Mouse (Mus musculus) forebrain, embryonic 16.5 days (tissue): ENCODE data around the gene Inppl1. TPM values are rescaled to one million over a fixed set of nuclear protein-coding genes. Genes with fewer than 3 reads are reported as not detected.

Experiments used
- ATAC-seq: fragments of 200-750 bp; cut with Nextera tagmentation; 2 replicates; pipeline ENCODE4 v1.8.0; 2017; ENCODE audit warnings: mild to moderate bottlenecking, moderate library complexity
- H3K27ac ChIP-seq: fragments of 300-500 bp; sonication (generic); 2 replicates; pipeline ENCODE4 v1.5.1; 2014; ENCODE audit warnings: low read length, control low read depth
- H3K27me3 ChIP-seq: fragments of 300-500 bp; sonication (generic); replicated peaks from 2 replicates; pipeline ENCODE4 v1.6.1; 2014; ENCODE audit warnings: low read length; ENCODE audit not compliant: control insufficient read depth, insufficient read depth
- H3K36me3 ChIP-seq: fragments of 300-500 bp; sonication (generic); 2 replicates; pipeline ENCODE4 v1.6.1; 2014; ENCODE audit not compliant: control insufficient read depth, insufficient read depth
- H3K4me1 ChIP-seq: fragments of 300-500 bp; sonication (generic); replicated peaks from 2 replicates; pipeline ENCODE4 v1.6.1; 2014; ENCODE audit warnings: low read length; ENCODE audit not compliant: control insufficient read depth, insufficient read depth
- H3K4me2 ChIP-seq: fragments of 300-500 bp; sonication (generic); 2 replicates; pipeline ENCODE4 v1.6.1; 2014; ENCODE audit warnings: mild to moderate bottlenecking, low read length, control low read depth
- H3K4me3 ChIP-seq: fragments of 300-500 bp; sonication (generic); replicated peaks from 2 replicates; pipeline ENCODE4 v1.5.1; 2014; ENCODE audit warnings: mild to moderate bottlenecking, low read length, control low read depth
- H3K9ac ChIP-seq: fragments of 300-500 bp; sonication (generic); replicated peaks from 2 replicates; pipeline ENCODE4 v1.6.1; 2014; ENCODE audit warnings: low read depth, low read length, control low read depth
- H3K9me3 ChIP-seq: fragments of 300-500 bp; sonication (generic); 2 replicates; pipeline ENCODE4 v1.6.1; 2016; ENCODE audit warnings: low read length; ENCODE audit not compliant: control insufficient read depth
- WGBS: fragments of 180-500 bp; shearing (Covaris S2); extraction: QIAGEN DNeasy Blood & Tissue Kit; methylation state at CpG from one replicate; pipeline ENCODE4 v1.1.7; 2014; 5-methylcytosine and 5-hydroxymethylcytosine counted together
- polyA plus RNA-seq: library from polyadenylated mRNA; unstranded; fragments of >200 nt; fragmentation: Nextera tagmentation; extraction: Ambion mirVana; gene quantifications from 2 replicates; pipeline ENCODE4 v1.2.1, GENCODE M21; 2015

Gene Inppl1
- polyA plus RNA-seq, 1 experiment from 2014 or later = 20.5 TPM

DNA sequence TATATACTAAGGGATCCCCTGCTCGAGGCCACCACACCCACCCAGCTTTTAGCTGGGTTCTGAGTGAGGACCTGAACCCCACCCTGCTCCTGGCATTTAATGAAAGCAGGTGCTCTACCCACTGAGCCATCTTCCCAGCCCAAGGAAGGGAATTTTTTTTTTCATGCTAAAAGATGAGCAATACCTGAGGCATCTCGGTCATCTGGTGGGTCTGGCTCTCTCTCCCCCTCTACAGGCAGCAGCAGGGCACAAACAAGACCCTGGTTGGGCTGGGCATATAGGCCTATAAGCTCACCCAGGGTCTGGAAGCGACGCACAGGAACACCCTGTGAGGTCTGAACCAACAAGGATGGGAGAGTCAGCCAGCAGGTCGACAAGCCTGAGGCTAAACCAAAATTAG, 4.7 kb downstream of the Inppl1 start:
- no peak overlapping the region for H3K4me2 ChIP-seq
- ATAC-seq = no peak
- WGBS = 61% methylated on average over 5 of the region's 5 CpGs
- H3K4me1 ChIP-seq = peaks cover 37% of the 10 kb centered on the region
- no peak overlapping the region for H3K9ac ChIP-seq
- H3K27me3 ChIP-seq = peaks cover 2% of the 10 kb centered on the region; the same call in 1 of the 2 replicates
- no peak overlapping the region for H3K27ac ChIP-seq
- no peak overlapping the region for H3K4me3 ChIP-seq
- peaks cover 5% of the 10 kb centered on the region; the same call in 1 of the 2 replicates for H3K36me3 ChIP-seq
- H3K9me3 ChIP-seq = no peaks in the 10 kb centered on the region

DNA sequence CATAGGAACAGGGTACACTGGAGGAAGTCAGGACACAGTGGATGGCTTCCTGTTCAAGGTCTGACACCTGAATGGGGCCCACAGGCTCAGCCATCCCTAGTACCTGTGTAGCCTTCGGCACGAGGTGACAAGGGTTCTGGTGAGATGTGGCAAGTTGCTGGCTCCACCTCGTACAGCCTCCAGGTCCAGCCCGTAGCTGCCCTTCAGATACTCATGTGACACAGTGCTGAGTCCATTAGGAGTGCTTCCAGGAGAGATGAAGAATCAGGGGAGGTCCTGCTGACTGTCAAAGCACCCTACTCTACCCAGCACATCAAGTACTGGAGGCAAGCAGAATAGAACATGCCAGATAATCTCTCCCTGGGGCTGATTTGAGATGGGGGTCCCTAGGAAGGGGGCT, 5.7 kb downstream of the Inppl1 start:
- Histone ChIP-seq H3K4me3 (no peak overlapping the region), H3K9ac (no peak overlapping the region), H3K27ac (no peak overlapping the region), H3K4me1 (peaks cover 31% of the 10 kb centered on the region), H3K9me3 (no peaks in the 10 kb centered on the region), H3K4me2 (no peak overlapping the region), H3K36me3 (peaks cover 5% of the 10 kb centered on the region; the same call in 1 of the 2 replicates), H3K27me3 (peaks cover 1% of the 10 kb centered on the region; the same call in 1 of the 2 replicates)
- ATAC-seq = no peak
- WGBS = 92% methylated on average over 4 of the region's 4 CpGs

DNA sequence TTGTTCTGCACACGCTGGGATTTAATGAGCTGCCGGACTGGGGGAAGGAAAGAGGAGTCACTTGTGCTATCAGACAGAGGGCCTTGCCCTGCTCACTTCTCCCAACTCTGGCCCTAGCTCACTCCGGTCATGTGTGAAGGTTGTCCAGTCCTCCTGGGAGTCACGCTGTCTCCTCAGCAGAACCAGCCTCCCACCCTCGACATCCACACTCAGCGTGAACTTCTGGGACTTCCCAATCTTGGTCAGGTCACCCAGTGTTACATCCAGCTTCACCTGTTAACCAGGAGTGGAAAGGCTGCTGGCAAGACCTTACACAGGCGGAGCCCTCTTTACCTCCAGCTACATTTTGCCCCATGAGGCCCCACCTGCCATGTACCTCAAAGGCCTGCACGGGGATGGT, 6.6 kb downstream of the Inppl1 start:
- H3K9me3 ChIP-seq = no peaks in the 10 kb centered on the region
- H3K9ac ChIP-seq = no peak overlapping the region
- no peak overlapping the region for H3K4me3 ChIP-seq
- no peak for ATAC-seq
- H3K36me3 ChIP-seq = peaks cover 5% of the 10 kb centered on the region; the same call in 1 of the 2 replicates
- H3K27ac ChIP-seq = no peak overlapping the region
- H3K4me2 ChIP-seq = no peak overlapping the region
- WGBS = 95% methylated on average over 8 of the region's 8 CpGs
- peaks cover 22% of the 10 kb centered on the region for H3K4me1 ChIP-seq
- no peaks in the 10 kb centered on the region for H3K27me3 ChIP-seq

DNA sequence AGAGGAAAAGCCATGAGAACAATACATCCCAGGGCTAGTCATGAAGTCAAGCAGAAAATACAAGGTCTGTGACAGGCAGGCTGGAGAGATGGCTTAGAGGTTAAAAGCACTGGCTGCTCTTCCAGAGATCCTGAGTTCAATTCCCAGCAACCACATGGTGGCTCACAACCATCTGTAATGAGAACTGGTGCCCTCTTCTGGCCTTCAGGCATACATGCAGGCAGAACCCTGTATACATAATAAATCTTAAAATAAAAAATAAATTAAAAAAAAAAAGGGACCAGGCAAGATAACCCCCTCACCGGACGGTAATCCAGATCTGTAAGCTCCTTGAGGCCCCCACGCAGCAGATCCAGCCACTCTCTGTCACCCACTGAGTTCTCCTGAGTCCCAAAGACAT, 7.7 kb downstream of the Inppl1 start:
- H3K9ac ChIP-seq = no peak overlapping the region
- H3K36me3 ChIP-seq = peaks cover 5% of the 10 kb centered on the region; the same call in 1 of the 2 replicates
- no peak overlapping the region for H3K27ac ChIP-seq
- peaks cover 18% of the 10 kb centered on the region for H3K4me1 ChIP-seq
- no peaks in the 10 kb centered on the region for H3K9me3 ChIP-seq
- H3K4me3 ChIP-seq = no peak overlapping the region
- H3K27me3 ChIP-seq = no peaks in the 10 kb centered on the region
- no peak for ATAC-seq
- WGBS = 95% methylated on average over 3 of the region's 3 CpGs
- H3K4me2 ChIP-seq = no peak overlapping the region

DNA sequence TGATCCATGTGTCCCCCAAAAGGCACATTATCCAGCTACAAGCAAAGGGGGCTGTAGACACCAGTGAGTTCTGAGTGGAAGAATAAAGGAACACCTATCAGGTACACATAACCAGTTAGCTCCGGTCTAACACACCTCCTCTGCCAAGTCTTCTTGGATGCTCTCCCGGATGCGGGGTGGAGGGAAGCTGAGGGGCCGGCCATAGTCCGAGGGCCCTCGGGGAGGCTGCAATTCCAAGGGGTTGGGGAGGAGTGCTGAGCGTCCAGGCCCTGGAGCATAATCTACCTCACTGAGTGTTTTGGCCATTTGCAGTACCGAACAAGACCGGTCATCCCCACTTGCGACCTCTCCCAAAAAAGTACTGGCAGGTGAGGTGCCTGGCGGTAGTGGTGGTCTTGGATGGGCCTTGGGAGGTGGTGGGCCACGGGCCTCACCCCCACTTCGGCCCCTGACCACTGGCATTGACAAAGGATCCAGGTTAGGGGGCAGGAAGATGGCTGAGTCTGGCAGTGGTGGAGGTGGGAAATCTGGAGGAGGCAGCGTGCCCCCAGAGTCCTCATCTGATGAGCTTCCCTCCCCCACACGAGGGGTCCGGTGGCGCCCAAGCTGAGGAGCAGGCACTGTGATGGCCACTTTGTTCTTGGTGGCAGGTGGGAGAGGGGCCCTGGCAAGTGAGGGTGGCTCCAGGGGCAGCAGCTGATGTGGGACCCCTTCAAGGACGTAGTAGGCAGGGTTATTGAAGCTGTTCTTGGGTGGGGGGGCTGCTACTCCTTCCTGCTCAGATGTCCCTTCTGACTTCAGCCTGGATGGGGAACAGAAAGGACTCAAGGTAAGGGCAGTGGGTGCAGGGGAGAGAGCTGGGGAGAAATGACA, 14.0 kb downstream of the Inppl1 start:
- no peaks in the 10 kb centered on the region; the same call in 1 of the 2 replicates for H3K36me3 ChIP-seq
- H3K27me3 ChIP-seq = peaks cover 39% of the 10 kb centered on the region
- no peak for ATAC-seq
- 72% methylated on average over 18 of the region's 18 CpGs for WGBS
- peaks cover 16% of the 10 kb centered on the region for H3K4me1 ChIP-seq
- H3K9me3 ChIP-seq = no peaks in the 10 kb centered on the region
- no peak overlapping the region for H3K4me3 ChIP-seq
- H3K27ac ChIP-seq = no peak overlapping the region
- no peak overlapping the region for H3K9ac ChIP-seq
- H3K4me2 ChIP-seq = no peak overlapping the region

DNA sequence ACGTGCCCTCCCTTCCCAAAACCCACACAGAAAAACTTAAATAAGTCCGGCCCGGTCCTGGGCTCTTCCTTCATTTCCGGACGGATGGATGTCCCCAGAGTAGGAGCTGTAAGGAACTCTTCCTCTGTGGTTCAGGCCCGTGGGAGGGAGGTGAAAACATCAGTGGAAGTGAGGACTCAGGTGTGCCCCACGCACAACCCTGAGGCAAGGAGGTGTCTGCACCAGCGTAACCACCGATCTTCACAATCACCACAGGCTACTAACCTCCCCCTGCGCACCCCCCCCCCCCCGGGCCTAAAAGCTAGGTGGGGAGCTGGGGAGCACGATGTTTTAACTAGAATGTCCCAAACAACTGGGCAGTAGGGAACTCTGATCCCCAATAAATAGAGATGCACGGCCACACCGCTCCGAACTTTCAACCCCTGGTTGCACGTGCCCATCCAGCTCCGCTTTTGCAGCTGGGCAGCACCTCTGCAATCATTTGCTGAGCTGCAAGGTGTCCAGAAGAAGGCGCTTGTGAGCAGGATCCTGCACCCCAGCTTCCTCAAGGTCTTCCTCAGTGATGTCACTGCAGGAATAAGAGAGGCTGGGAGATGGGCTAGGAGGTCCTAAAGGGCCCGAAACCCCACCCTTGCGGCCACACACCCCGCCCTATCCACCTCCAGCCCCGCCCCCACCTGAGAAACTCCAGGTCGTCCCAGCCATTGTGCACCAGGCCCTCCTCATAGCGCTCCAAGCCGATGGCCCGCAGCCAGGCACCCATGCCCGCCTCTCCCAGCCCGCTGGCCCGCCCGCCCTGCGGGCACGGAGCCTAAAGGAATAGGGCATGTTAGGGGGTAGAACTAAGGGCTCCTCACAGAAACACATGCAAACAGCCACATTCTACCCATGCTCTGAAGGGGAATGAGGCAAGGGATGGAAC, 14.9 kb downstream of the Inppl1 start:
- H3K9me3 ChIP-seq = no peaks in the 10 kb centered on the region
- no peaks in the 10 kb centered on the region; the same call in 1 of the 2 replicates for H3K36me3 ChIP-seq
- no peak overlapping the region for H3K9ac ChIP-seq
- no peak overlapping the region for H3K27ac ChIP-seq
- H3K4me1 ChIP-seq = peaks cover 20% of the 10 kb centered on the region
- H3K4me2 ChIP-seq = no peak overlapping the region
- H3K4me3 ChIP-seq = no peak overlapping the region
- peak; percentile 13; the same call in 1 of the 2 replicates for ATAC-seq
- H3K27me3 ChIP-seq = peaks cover 47% of the 10 kb centered on the region
- 26% methylated on average over 30 of the region's 32 CpGs for WGBS

DNA sequence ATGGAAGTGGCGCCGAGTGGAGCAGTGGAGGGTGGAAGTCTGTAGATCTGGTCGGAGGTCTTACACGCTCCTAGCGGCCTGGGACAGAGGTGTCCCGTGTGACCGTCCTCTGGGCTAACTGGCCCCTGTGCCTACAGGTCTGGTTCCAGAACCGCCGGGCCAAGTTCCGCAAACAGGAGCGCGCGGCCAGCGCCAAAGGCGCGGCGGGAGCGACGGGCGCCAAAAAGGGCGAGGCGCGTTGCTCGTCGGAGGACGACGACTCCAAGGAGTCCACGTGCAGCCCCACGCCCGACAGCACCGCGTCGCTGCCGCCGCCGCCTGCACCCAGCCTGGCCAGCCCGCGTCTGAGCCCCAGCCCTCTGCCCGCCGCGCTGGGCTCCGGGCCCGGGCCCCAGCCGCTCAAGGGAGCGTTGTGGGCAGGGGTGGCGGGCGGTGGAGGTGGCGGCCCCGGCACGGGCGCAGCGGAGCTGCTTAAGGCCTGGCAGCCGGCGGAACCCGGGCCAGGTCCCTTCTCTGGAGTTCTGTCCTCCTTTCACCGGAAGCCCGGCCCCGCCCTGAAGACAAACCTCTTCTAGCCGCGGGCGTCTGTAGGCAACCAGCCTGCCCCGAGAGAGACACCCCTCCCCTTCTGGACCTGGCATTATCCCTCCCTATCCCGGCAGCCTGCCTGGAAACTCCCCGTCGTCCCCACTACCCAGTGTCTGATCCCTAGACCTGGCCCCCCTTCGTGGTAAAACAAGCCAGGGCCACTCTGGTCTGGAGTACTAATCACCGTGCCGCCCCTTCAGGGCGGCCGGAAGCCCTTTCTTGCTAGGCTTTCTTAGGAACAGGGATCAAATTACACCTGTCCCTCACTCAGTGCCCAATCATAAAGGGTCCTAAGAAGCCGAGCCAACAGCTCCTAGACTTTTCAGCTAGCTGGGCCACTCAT, 16.2 kb downstream of the Inppl1 start:
- WGBS = under 1% methylated on average over 69 of the region's 71 CpGs
- no peaks in the 10 kb centered on the region for H3K9me3 ChIP-seq

DNA sequence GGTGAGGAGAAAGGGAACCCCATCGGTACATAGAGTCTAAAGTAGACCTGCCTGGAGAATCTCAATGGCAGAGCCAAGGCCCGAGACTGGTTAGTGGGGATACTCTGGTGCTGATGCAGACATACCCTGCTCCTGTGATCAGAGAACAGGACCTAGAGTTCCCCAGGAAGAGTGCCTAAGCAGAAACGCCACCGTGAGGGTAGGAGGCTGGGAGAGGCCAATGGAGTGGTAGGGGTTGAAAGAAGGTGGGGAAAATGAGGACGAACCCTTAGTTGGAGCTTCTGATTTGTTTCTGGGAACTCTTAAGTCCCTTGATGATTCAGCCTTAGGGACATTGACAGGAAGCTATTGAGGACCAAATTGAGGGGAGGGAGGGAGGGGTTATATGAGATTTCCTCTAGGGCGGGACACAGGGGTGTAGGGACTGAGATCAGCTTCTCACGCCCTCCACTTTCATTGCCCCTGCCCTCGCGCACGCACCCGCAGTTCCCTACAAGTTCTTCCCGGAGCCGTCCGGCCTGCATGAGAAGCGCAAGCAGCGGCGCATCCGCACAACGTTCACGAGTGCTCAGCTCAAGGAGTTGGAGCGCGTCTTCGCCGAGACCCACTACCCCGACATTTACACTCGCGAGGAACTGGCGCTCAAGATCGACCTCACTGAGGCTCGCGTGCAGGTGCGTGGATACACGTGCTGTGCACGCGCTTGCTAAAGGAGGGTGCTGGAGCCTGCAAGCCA, 17.6 kb downstream of the Inppl1 start:
- WGBS = 2% methylated on average over 35 of the region's 35 CpGs
- Histone ChIP-seq H3K4me2 (peak overlapping the region; percentile 67), H3K27me3 (peaks cover 65% of the 10 kb centered on the region), H3K9me3 (no peaks in the 10 kb centered on the region), H3K4me3 (peak overlapping the region; percentile 35), H3K27ac (no peak overlapping the region), H3K9ac (peak overlapping the region; percentile 38; the same call in 1 of the 2 replicates), H3K4me1 (peaks cover 24% of the 10 kb centered on the region), H3K36me3 (no peaks in the 10 kb centered on the region)
- no peak for ATAC-seq

More for the DNA sequence above, 16.2 kb downstream of the Inppl1 start:
- H3K4me3 ChIP-seq = peak overlapping the region; percentile 43
- peak; percentile 74 for ATAC-seq
- no peak overlapping the region for H3K27ac ChIP-seq
- peaks cover 24% of the 10 kb centered on the region for H3K4me1 ChIP-seq
- peaks cover 59% of the 10 kb centered on the region for H3K27me3 ChIP-seq
- H3K36me3 ChIP-seq = no peaks in the 10 kb centered on the region
- peak overlapping the region; percentile 33; the same call in 1 of the 2 replicates for H3K9ac ChIP-seq
- H3K4me2 ChIP-seq = peak overlapping the region; percentile 67
